Comparison of ENCODE assay signal across 25 mouse cellular contexts in the genomic region with DNA sequence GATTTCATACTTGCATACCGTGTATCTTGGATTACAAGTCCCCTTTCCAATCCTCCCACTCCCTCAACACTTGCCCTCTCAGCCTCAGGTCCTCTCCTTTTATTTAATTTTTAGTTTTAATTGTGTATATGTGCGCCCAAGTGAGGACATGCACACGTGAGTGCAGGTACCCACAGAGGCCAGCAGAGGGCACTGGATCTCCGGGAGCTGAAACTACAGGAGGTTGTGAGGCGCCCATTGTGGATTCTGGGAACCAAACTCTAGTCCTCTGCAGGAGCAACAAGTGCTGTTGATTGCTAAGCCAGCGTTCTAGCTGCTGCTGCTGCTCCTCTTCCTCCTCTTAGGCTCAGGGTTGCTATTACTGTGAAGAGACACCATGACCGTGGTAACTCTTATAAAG. TPM values are rescaled to one million over a fixed set of nuclear protein-coding genes. Genes with fewer than 3 reads are reported as not detected.
A peak's percentile ranks its signal among the peaks of the same experiment; 100 is the strongest.
DNase-seq lines count a peak whose midpoint lies in the region; ATAC-seq and TF ChIP-seq lines count a peak whose summit lies in the region.
"Had no signal": no experiment of that assay in that cellular context is flagged by ENCODE, and none has a peak within 500 bp of the region (broad histone marks: within the 10 kb centered on the region; RNA-seq: fewer than 3 reads in every experiment).

No protein-coding gene starts in this region.

- no peaks in the 10 kb centered on the region for H3K4me1 ChIP-seq in liver, adult 2 months (ENCODE audit: control insufficient read depth, insufficient read depth, low read length)
- no peaks in the 10 kb centered on the region for H3K4me1 ChIP-seq in liver, embryonic 11.5 days (replicated peaks; ENCODE audit: control insufficient read depth, insufficient read depth, low read length)
- H3K4me1 ChIP-seq: hindbrain, embryonic 15.5 days; midbrain, embryonic 12.5 days had no signal

- H3K27ac ChIP-seq in liver, adult 2 months (replicated peaks; ENCODE audit: insufficient read depth, low read depth, low read length) = no peak overlapping the region
- no peak overlapping the region for H3K27ac ChIP-seq in liver, embryonic 11.5 days (ENCODE audit: low read depth, low read length)
- H3K27ac ChIP-seq: hindbrain, embryonic 15.5 days; limb, embryonic 12.5 days; midbrain, embryonic 12.5 days had no signal

- H3K9me3 ChIP-seq in liver, embryonic 11.5 days (ENCODE audit: control insufficient read depth, low read length) = 0 out of 2 replicates have a peak, but pooled peaks cover 4% of the 10 kb centered on the region
- H3K9me3 ChIP-seq: hindbrain, embryonic 15.5 days had no signal

- DNase-seq in CD4-positive, CD25-positive, alpha-beta regulatory T cell, adult 2 months (ENCODE audit: low read depth, low spot score) = peak; percentile 11
- no peak for DNase-seq in liver, adult 2 months (ENCODE audit: extremely low read depth, low read depth, low spot score)
- DNase-seq in liver, embryonic 11.5 days (ENCODE audit: low spot score) = no peak
- peak; percentile 16 for DNase-seq in A20 (ENCODE audit: low read depth, low spot score)
- DNase-seq in brain, embryonic 14.5 days (ENCODE audit: low read depth) = no peak
- DNase-seq in right cerebral cortex, postnatal 14 days = no peak
- DNase-seq: adrenal gland, postnatal 36 days; cerebellum, adult 11 months; cerebellum, adult 9-11 months; gastrocnemius, postnatal 25 days; heart, postnatal 4 days; kidney, adult 9 months; kidney, postnatal 14 days; layer of hippocampus, postnatal 36 days; lung, postnatal 10 days; retina, postnatal 1 day; thymus, adult 18-20 months; thymus, postnatal 36 days had no signal

- no peaks in the 10 kb centered on the region for H3K79me2 ChIP-seq in liver, adult 2 months (ENCODE audit: control insufficient read depth, insufficient read depth, low read length)

- no peak overlapping the region for H3K9ac ChIP-seq in liver, adult 2 months (ENCODE audit: low read depth, low read length)
- H3K9ac ChIP-seq in liver, embryonic 11.5 days (ENCODE audit: low read depth, low read length) = no peak overlapping the region
- H3K9ac ChIP-seq: hindbrain, embryonic 15.5 days; limb, embryonic 12.5 days; midbrain, embryonic 12.5 days had no signal

- 93% methylated on average over 7 of the region's 7 CpGs for WGBS in liver, adult 2 months
- 88% methylated on average over 7 of the region's 7 CpGs for WGBS in liver, embryonic 11.5 days

- H3K36me3 ChIP-seq in liver, adult 2 months (ENCODE audit: control insufficient read depth, insufficient read depth, low read length) = no peaks in the 10 kb centered on the region
- no peaks in the 10 kb centered on the region for H3K36me3 ChIP-seq in liver, embryonic 11.5 days (ENCODE audit: control insufficient read depth, insufficient read depth, low read length)
- H3K36me3 ChIP-seq: hindbrain, embryonic 15.5 days had no signal

- no peak overlapping the region for H3K4me3 ChIP-seq in liver, adult 2 months (ENCODE audit: insufficient read depth, low read depth, low read length)
- no peak overlapping the region for H3K4me3 ChIP-seq in liver, embryonic 11.5 days (ENCODE audit: low read depth, low read length)
- H3K4me3 ChIP-seq: hindbrain, embryonic 15.5 days; limb, embryonic 12.5 days; midbrain, embryonic 12.5 days had no signal

- TF ChIP-seq POLR2A in liver, adult 2 months (IDR thresholded peaks at IDR 0.05; ENCODE audit: extremely low read depth, insufficient read depth, low read length) = no peak
- TF ChIP-seq POLR2A in brain, embryonic 14.5 days (IDR thresholded peaks at IDR 0.05; ENCODE audit: borderline replicate concordance, extremely low read depth, insufficient read depth, insufficient read length, poor library complexity, severe bottlenecking) = no peak

- TF ChIP-seq CTCF in liver, adult 2 months (IDR thresholded peaks at IDR 0.05; ENCODE audit: low read depth, low read length) = 0 out of 2 replicates have a peak, but pooled peaks have one; percentile 4
- peak; percentile 25; the same call in 1 of the 2 replicates for TF ChIP-seq CTCF in brain, embryonic 14.5 days (IDR thresholded peaks at IDR 0.05; ENCODE audit: borderline replicate concordance, extremely low read depth, insufficient read depth, insufficient read length)

- ATAC-seq in CD4-positive, CD25-positive, alpha-beta regulatory T cell, adult 4 months = no peak
- ATAC-seq in liver, embryonic 11.5 days (replicated peaks; ENCODE audit: low FRiP score) = no peak
- ATAC-seq: forebrain, embryonic 16.5 days; intestine, embryonic 16.5 days had no signal

- no peak overlapping the region for H3K4me2 ChIP-seq in liver, embryonic 11.5 days
- H3K4me2 ChIP-seq: hindbrain, embryonic 15.5 days; limb, embryonic 12.5 days; midbrain, embryonic 12.5 days had no signal

- peaks cover 2% of the 10 kb centered on the region; the same call in 1 of the 2 replicates for H3K27me3 ChIP-seq in liver, adult 2 months (ENCODE audit: control insufficient read depth, insufficient read depth, low read length)
- H3K27me3 ChIP-seq in liver, embryonic 11.5 days (replicated peaks; ENCODE audit: control insufficient read depth, insufficient read depth, low read length) = no peaks in the 10 kb centered on the region
- H3K27me3 ChIP-seq: CH12.LX; hindbrain, embryonic 15.5 days; limb, embryonic 12.5 days; midbrain, embryonic 12.5 days had no signal

RNA-seq across cellular contexts. Expression of gene Kcnmb4, which starts 20.9 kb away (rescaled TPM):
- polyA plus RNA-seq in CD4-positive, CD25-positive, alpha-beta regulatory T cell, adult 4 months (2017; shearing (Covaris generic)) = 1 to 10 TPM; 1.5 to 2.2 TPM
- total RNA-seq in liver, adult 2 months (2014; rRNA removed) = 0.18 TPM in 1 of 2 replicates, not detected in the other
- polyA plus RNA-seq in liver, adult 2 months (2012; rRNA removed) = 0.06 TPM in 1 of 2 replicates, not detected in the other
- 1.8 and 2.7 TPM in 2 replicates for polyA plus RNA-seq in liver, embryonic 11.5 days (2014; fragmentation: Nextera tagmentation; extraction: Ambion mirVana)
- 45.7 and 50.0 TPM in 2 replicates for polyA plus RNA-seq in brain, embryonic 14.5 days (2012; rRNA removed)

Comparison
In these comparisons a context has a peak if more than half of its experiments do, and no peak if none do; other contexts are left out.
1. DNase-seq: peak in CD4-positive, CD25-positive, alpha-beta regulatory T cell, adult 2 months (single experiment) and A20 (single experiment); none in liver, adult 2 months (single experiment), liver, embryonic 11.5 days (single experiment), brain, embryonic 14.5 days (single experiment) and right cerebral cortex, postnatal 14 days (single experiment).
2. RNA of gene Kcnmb4, which starts 20.9 kb away (polyA plus RNA-seq): 45.7 to 50.0 TPM in brain, embryonic 14.5 days; 1.8 to 2.7 TPM in liver, embryonic 11.5 days, 1.5 to 2.2 TPM in CD4-positive, CD25-positive, alpha-beta regulatory T cell, adult 4 months and 0.06 TPM in liver, adult 2 months; every median in the first group is over 10 times any median in the second.